Mouse (Mus musculus) thymus, adult 2 months (tissue): Measurements from ENCODE around the gene Pik3r5.

Experiments
- CTCF ChIP-seq: fragments of 200-500 bp; IDR thresholded peaks from 2 replicates; pipeline ENCODE4 v1.5.1; 2012; ENCODE audit warnings: mild to moderate bottlenecking, control low read depth, low read length, moderate library complexity, borderline replicate concordance; ENCODE audit not compliant: control insufficient read depth, poor library complexity, insufficient read depth; ENCODE audit errors: extremely low read depth
- POLR2A ChIP-seq: fragments of 200-500 bp; IDR thresholded peaks from 2 replicates; pipeline ENCODE4 v1.6.1; 2012; ENCODE audit warnings: mild to moderate bottlenecking, low read length, control low read depth, moderate library complexity; ENCODE audit not compliant: control insufficient read depth, poor library complexity, insufficient read depth; ENCODE audit errors: extremely low read depth

- TF ChIP-seq CTCF (no peak), POLR2A (no peak)
Measured at GRCm38 (mm10) chr11:68536465-68536864, 104.5 kb downstream of the Pik3r5 start.
